16 mouse cellular contexts compared by ENCODE assay signal in genomic region chr4:117240867-117241266, GRCm38 (mm10). TPM values are rescaled to one million over a fixed set of nuclear protein-coding genes. Genes with fewer than 3 reads are reported as not detected.
DNase-seq lines count a peak whose midpoint lies in the region; ATAC-seq and TF ChIP-seq lines count a peak whose summit lies in the region.
"Had no signal": no experiment of that assay in that cellular context is flagged by ENCODE, and none has a peak within 500 bp of the region (broad histone marks: within the 10 kb centered on the region; RNA-seq: fewer than 3 reads in every experiment).

No protein-coding gene starts in this region.

- H3K36me3 ChIP-seq in kidney, adult 2 months (ENCODE audit: control insufficient read depth, insufficient read depth, low read length), result no peaks in the 10 kb centered on the region
- H3K36me3 ChIP-seq in kidney, embryonic 14.5 days (ENCODE audit: control insufficient read depth, insufficient read depth, low read length), result no peaks in the 10 kb centered on the region
- H3K36me3 ChIP-seq in midbrain, postnatal 0 days (ENCODE audit: insufficient read depth, low read length), result no peaks in the 10 kb centered on the region
- H3K36me3 ChIP-seq in midbrain, embryonic 11.5 days (ENCODE audit: control insufficient read depth, insufficient read depth, low read length), result no peaks in the 10 kb centered on the region
- no peaks in the 10 kb centered on the region for H3K36me3 ChIP-seq in limb, embryonic 15.5 days
- H3K36me3 ChIP-seq: forebrain, embryonic 12.5 days; liver, embryonic 12.5 days had no signal

- ATAC-seq in kidney, embryonic 14.5 days (ENCODE audit: low FRiP score, low TSS enrichment), result no peak
- no peak for ATAC-seq in midbrain, postnatal 0 days (ENCODE audit: low FRiP score)
- ATAC-seq in midbrain, embryonic 11.5 days (ENCODE audit: low FRiP score), result no peak
- ATAC-seq in limb, embryonic 15.5 days (ENCODE audit: insufficient number of reproducible peaks, low FRiP score, low TSS enrichment, low read depth), result no peak
- ATAC-seq: liver, embryonic 12.5 days had no signal

- no peak overlapping the region for H3K4me2 ChIP-seq in kidney, embryonic 14.5 days (replicated peaks; ENCODE audit: low read depth, low read length)
- no peak overlapping the region for H3K4me2 ChIP-seq in midbrain, postnatal 0 days (ENCODE audit: low read depth, low read length, poor library complexity, severe bottlenecking)
- no peak overlapping the region for H3K4me2 ChIP-seq in midbrain, embryonic 11.5 days
- H3K4me2 ChIP-seq in limb, embryonic 15.5 days, result no peak overlapping the region
- H3K4me2 ChIP-seq: forebrain, embryonic 12.5 days; heart, embryonic 11.5 days; liver, embryonic 12.5 days had no signal

- H3K9ac ChIP-seq in kidney, embryonic 14.5 days (ENCODE audit: low read depth, low read length), result no peak overlapping the region
- no peak overlapping the region for H3K9ac ChIP-seq in midbrain, postnatal 0 days (replicated peaks; ENCODE audit: low read length, poor library complexity, severe bottlenecking)
- H3K9ac ChIP-seq in midbrain, embryonic 11.5 days (ENCODE audit: low read length), result no peak overlapping the region
- H3K9ac ChIP-seq in limb, embryonic 15.5 days, result no peak overlapping the region
- H3K9ac ChIP-seq: forebrain, embryonic 12.5 days; liver, embryonic 12.5 days had no signal

- no peaks in the 10 kb centered on the region for H3K4me1 ChIP-seq in kidney, adult 2 months (ENCODE audit: control insufficient read depth, insufficient read depth, low read length)
- H3K4me1 ChIP-seq in kidney, embryonic 14.5 days (ENCODE audit: control insufficient read depth, insufficient read depth, low read length), result 0 out of 2 replicates have a peak, but pooled peaks cover 3% of the 10 kb centered on the region
- no peaks in the 10 kb centered on the region for H3K4me1 ChIP-seq in midbrain, postnatal 0 days (ENCODE audit: insufficient read depth, low read length)
- H3K4me1 ChIP-seq in midbrain, embryonic 11.5 days (ENCODE audit: control insufficient read depth, insufficient read depth, low read length), result no peaks in the 10 kb centered on the region
- H3K4me1 ChIP-seq in limb, embryonic 15.5 days, result peaks cover 14% of the 10 kb centered on the region
- H3K4me1 ChIP-seq: forebrain, embryonic 12.5 days; liver, embryonic 12.5 days had no signal

- no peak for TF ChIP-seq POLR2A in kidney, adult 2 months (IDR thresholded peaks at IDR 0.05; ENCODE audit: low read depth, low read length)

- WGBS in kidney, adult 2 months, result 57% methylated on average over 6 of the region's 6 CpGs
- 90% methylated on average over 6 of the region's 6 CpGs for WGBS in kidney, embryonic 14.5 days
- 69% methylated on average over 6 of the region's 6 CpGs for WGBS in midbrain, postnatal 0 days
- 84% methylated on average over 6 of the region's 6 CpGs for WGBS in midbrain, embryonic 11.5 days
- WGBS in limb, embryonic 15.5 days, result 50% methylated on average over 6 of the region's 6 CpGs

- no peaks in the 10 kb centered on the region for H3K27me3 ChIP-seq in kidney, adult 2 months (replicated peaks; ENCODE audit: control insufficient read depth, insufficient read depth, low read length)
- H3K27me3 ChIP-seq in kidney, embryonic 14.5 days (ENCODE audit: control insufficient read depth, insufficient read depth, low read length), result no peaks in the 10 kb centered on the region
- H3K27me3 ChIP-seq in midbrain, postnatal 0 days (ENCODE audit: insufficient read depth, low read length), result no peaks in the 10 kb centered on the region
- H3K27me3 ChIP-seq in midbrain, embryonic 11.5 days (ENCODE audit: control insufficient read depth, insufficient read depth, low read length), result no peaks in the 10 kb centered on the region
- H3K27me3 ChIP-seq in limb, embryonic 15.5 days, result no peaks in the 10 kb centered on the region
- H3K27me3 ChIP-seq: forebrain, embryonic 12.5 days had no signal

- DNase-seq in cerebellum, postnatal 14 days, result peak; percentile 87 to 90
- DNase-seq in cerebellum, adult 11 months, result no peak
- DNase-seq in kidney, adult 2 months, result peak; percentile 67
- DNase-seq in midbrain, postnatal 0 days (ENCODE audit: low spot score), result peak; percentile 80
- no peak for DNase-seq in midbrain, embryonic 11.5 days (ENCODE audit: low spot score, missing footprints)
- DNase-seq in B cell, adult 2 months, result no peak
- DNase-seq: gastrocnemius, postnatal 14 days; right cerebral cortex, postnatal 25 days; thymus, postnatal 36 days had no signal

- no peak overlapping the region for H3K4me3 ChIP-seq in kidney, adult 2 months (ENCODE audit: insufficient read depth, low read depth, low read length)
- no peak overlapping the region for H3K4me3 ChIP-seq in kidney, embryonic 14.5 days (ENCODE audit: low read length)
- H3K4me3 ChIP-seq in midbrain, postnatal 0 days (ENCODE audit: low read depth, low read length), result no peak overlapping the region
- no peak overlapping the region for H3K4me3 ChIP-seq in midbrain, embryonic 11.5 days (ENCODE audit: low read depth, low read length)
- H3K4me3 ChIP-seq in limb, embryonic 15.5 days, result no peak overlapping the region
- H3K4me3 ChIP-seq: forebrain, embryonic 12.5 days; liver, embryonic 12.5 days had no signal

- TF ChIP-seq CTCF in kidney, adult 2 months (conservative IDR thresholded peaks at IDR 0.05; ENCODE audit: insufficient read depth, insufficient read length, low read depth, low read length), result no peak
- TF ChIP-seq CTCF in midbrain, postnatal 0 days (IDR thresholded peaks at IDR 0.05), result no peak

- no peak overlapping the region for H3K27ac ChIP-seq in kidney, adult 2 months (ENCODE audit: insufficient read depth, low read depth, low read length)
- H3K27ac ChIP-seq in kidney, embryonic 14.5 days (ENCODE audit: low read depth, low read length), result no peak overlapping the region
- H3K27ac ChIP-seq in midbrain, postnatal 0 days (ENCODE audit: low read depth, low read length), result no peak overlapping the region
- no peak overlapping the region for H3K27ac ChIP-seq in midbrain, embryonic 11.5 days (ENCODE audit: low read depth, low read length)
- H3K27ac ChIP-seq in limb, embryonic 15.5 days, result peak overlapping the region; percentile 57; the same call in 1 of the 2 replicates
- H3K27ac ChIP-seq: forebrain, embryonic 12.5 days; kidney, postnatal 0 days; liver, embryonic 12.5 days had no signal

- H3K9me3 ChIP-seq in kidney, embryonic 14.5 days (ENCODE audit: control insufficient read depth, low read length), result no peaks in the 10 kb centered on the region
- H3K9me3 ChIP-seq in midbrain, postnatal 0 days (ENCODE audit: low read length), result no peaks in the 10 kb centered on the region
- H3K9me3 ChIP-seq in midbrain, embryonic 11.5 days (ENCODE audit: control insufficient read depth, low read length), result no peaks in the 10 kb centered on the region
- H3K9me3 ChIP-seq in limb, embryonic 15.5 days, result no peaks in the 10 kb centered on the region
- H3K9me3 ChIP-seq: forebrain, embryonic 12.5 days; liver, embryonic 12.5 days had no signal

RNA-seq across cellular contexts. Expression of gene Tmem53, which starts 10.9 kb away (rescaled TPM):
- polyA plus RNA-seq in kidney, adult 2 months (2012; rRNA removed), result 88.1 and 93.5 TPM in 2 replicates
- polyA plus RNA-seq in kidney, embryonic 14.5 days (2014; fragmentation: Nextera tagmentation; extraction: Ambion mirVana), result 10.1 and 13.8 TPM in 2 replicates
- 7.6 and 10.5 TPM in 2 replicates for total RNA-seq in midbrain, postnatal 0 days (2014; rRNA removed)
- 9.7 and 12.6 TPM in 2 replicates for polyA plus RNA-seq in midbrain, postnatal 0 days (2015; fragmentation: Nextera tagmentation; extraction: Ambion mirVana)
- 7.5 and 8.4 TPM in 2 replicates for polyA plus RNA-seq in midbrain, embryonic 11.5 days (2014; fragmentation: Nextera tagmentation; extraction: Ambion mirVana)
- polyA plus RNA-seq in limb, embryonic 15.5 days (2015; fragmentation: Nextera tagmentation; extraction: Ambion mirVana), result 10.0 and 12.4 TPM in 2 replicates
- total RNA-seq: hematopoietic stem cell, adult 5-6 weeks had no signal

RNA-seq across cellular contexts. Expression of gene Armh1, which starts 11.1 kb away (rescaled TPM):
- polyA plus RNA-seq in kidney, adult 2 months (2012; rRNA removed), result 0.25 and 0.53 TPM in 2 replicates
- polyA plus RNA-seq in kidney, embryonic 14.5 days (2014; fragmentation: Nextera tagmentation; extraction: Ambion mirVana), result 0.15 and 0.54 TPM in 2 replicates
- 1.8 and 3.1 TPM in 2 replicates for total RNA-seq in midbrain, postnatal 0 days (2014; rRNA removed)
- polyA plus RNA-seq in midbrain, postnatal 0 days (2015; fragmentation: Nextera tagmentation; extraction: Ambion mirVana), result 2.5 and 2.6 TPM in 2 replicates
- polyA plus RNA-seq in midbrain, embryonic 11.5 days (2014; fragmentation: Nextera tagmentation; extraction: Ambion mirVana), result 0.34 and 0.40 TPM in 2 replicates
- polyA plus RNA-seq in limb, embryonic 15.5 days (2015; fragmentation: Nextera tagmentation; extraction: Ambion mirVana), result 0.51 and 1.1 TPM in 2 replicates
- total RNA-seq: gastrocnemius, postnatal 14 days; hematopoietic stem cell, adult 5-6 weeks had no signal

RNA-seq across cellular contexts. Expression of gene Kif2c, which starts 58.4 kb away (rescaled TPM):
- 0.20 and 0.50 TPM in 2 replicates for polyA plus RNA-seq in kidney, adult 2 months (2012; rRNA removed)
- 63.8 and 74.6 TPM in 2 replicates for polyA plus RNA-seq in kidney, embryonic 14.5 days (2014; fragmentation: Nextera tagmentation; extraction: Ambion mirVana)
- total RNA-seq in midbrain, postnatal 0 days (2014; rRNA removed), result 2.9 and 9.8 TPM in 2 replicates
- 2.3 and 3.3 TPM in 2 replicates for polyA plus RNA-seq in midbrain, postnatal 0 days (2015; fragmentation: Nextera tagmentation; extraction: Ambion mirVana)
- polyA plus RNA-seq in midbrain, embryonic 11.5 days (2014; fragmentation: Nextera tagmentation; extraction: Ambion mirVana), result 103 and 104 TPM in 2 replicates
- polyA plus RNA-seq in limb, embryonic 15.5 days (2015; fragmentation: Nextera tagmentation; extraction: Ambion mirVana), result 45.9 and 47.4 TPM in 2 replicates

Comparison
In these comparisons a context has a peak if more than half of its experiments do, and no peak if none do; other contexts are left out.
1. DNase-seq: peak in cerebellum, postnatal 14 days (2 of 2), kidney, adult 2 months (single experiment) and midbrain, postnatal 0 days (single experiment); none in cerebellum, adult 11 months (single experiment), midbrain, embryonic 11.5 days (single experiment) and B cell, adult 2 months (0 of 2).
2. RNA of gene Kif2c, which starts 58.4 kb away (polyA plus RNA-seq): 103 to 104 TPM in midbrain, embryonic 11.5 days, 63.8 to 74.6 TPM in kidney, embryonic 14.5 days and 45.9 to 47.4 TPM in limb, embryonic 15.5 days; 2.3 to 3.3 TPM in midbrain, postnatal 0 days and 0.20 to 0.50 TPM in kidney, adult 2 months; every median in the first group is over 10 times any median in the second.